Mouse (Mus musculus): Measurements from ENCODE around the gene H2al2a. TPM values are rescaled to one million over a fixed set of nuclear protein-coding genes. Genes with fewer than 3 reads are reported as not detected.
"Not testable (repeated sequence)": the region's sequence is repeated elsewhere in the genome, so short reads cannot be mapped to it uniquely, and the experiment has no call there.

The H2al2a gene
- polyA plus RNA-seq, 1 experiment from 2014 or later: not detected

DNA sequence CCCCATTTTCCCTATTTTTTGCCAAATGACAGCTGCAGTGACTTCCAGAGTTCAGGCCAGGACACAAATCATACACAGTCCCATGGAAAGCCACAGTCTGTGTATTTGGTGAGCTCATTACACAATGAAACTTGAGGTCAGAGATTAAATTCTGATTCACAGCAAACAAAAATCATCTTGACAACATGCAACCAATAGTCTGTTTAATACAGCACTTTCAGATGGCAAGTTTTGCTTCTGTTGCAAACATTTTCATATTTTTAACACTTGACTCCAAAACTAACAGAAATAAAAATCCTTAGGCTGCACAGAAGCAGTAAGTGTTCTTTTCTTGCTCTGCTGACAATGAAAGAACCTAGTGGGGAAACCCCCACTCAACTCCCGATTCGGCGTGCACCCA lies 12.0 kb downstream of the H2al2a start:
- H3K4me1 ChIP-seq: peaks cover 3% of the 10 kb centered on the region; the same call in 1 of the 2 replicates
- no peak for DNase-seq (ENCODE audit: low spot score)
- 96% methylated on average over 3 of the region's 3 CpGs for WGBS
- H3K36me3 ChIP-seq: no peaks in the 10 kb centered on the region
- peaks cover 3% of the 10 kb centered on the region; the same call in 1 of the 2 replicates for H3K9me3 ChIP-seq (replicated peaks)
- no peak overlapping the region for H3K27ac ChIP-seq (replicated peaks)
- H3K4me3 ChIP-seq: no peak overlapping the region
- H3K27me3 ChIP-seq (ENCODE audit: low read depth, poor library complexity, severe bottlenecking): no peaks in the 10 kb centered on the region

DNA sequence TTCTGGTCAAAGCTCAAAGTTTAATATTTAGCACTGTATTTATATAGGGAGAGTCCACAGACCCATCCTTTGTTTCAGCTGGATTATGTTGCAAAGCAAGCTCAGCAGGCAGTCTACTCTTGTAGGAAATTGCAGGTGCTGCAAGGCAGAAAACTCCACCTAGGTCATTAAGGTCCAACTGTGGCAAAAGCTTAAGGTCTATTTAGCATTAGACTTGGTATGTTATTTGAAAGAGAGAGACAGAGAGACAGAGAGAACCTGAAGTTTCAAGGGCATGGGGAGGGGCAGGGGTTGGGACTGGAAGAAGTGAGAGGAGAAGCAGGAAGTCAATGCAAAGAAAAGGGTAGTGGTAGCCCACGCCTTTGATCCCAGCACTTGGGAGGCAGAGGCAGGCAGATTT lies 14.0 kb downstream of the H2al2a start:
- 94% methylated on average over 1 of the region's 1 CpGs for WGBS
- Histone ChIP-seq H3K36me3 (no peaks in the 10 kb centered on the region), H3K4me1 (no peaks in the 10 kb centered on the region), H3K27me3 (ENCODE audit: low read depth, poor library complexity, severe bottlenecking) (no peaks in the 10 kb centered on the region), H3K27ac (replicated peaks) (no peak overlapping the region), H3K4me3 (no peak overlapping the region), H3K9me3 (replicated peaks) (peaks cover 3% of the 10 kb centered on the region; the same call in 1 of the 2 replicates)
- no peak for DNase-seq (ENCODE audit: low spot score)

DNA sequence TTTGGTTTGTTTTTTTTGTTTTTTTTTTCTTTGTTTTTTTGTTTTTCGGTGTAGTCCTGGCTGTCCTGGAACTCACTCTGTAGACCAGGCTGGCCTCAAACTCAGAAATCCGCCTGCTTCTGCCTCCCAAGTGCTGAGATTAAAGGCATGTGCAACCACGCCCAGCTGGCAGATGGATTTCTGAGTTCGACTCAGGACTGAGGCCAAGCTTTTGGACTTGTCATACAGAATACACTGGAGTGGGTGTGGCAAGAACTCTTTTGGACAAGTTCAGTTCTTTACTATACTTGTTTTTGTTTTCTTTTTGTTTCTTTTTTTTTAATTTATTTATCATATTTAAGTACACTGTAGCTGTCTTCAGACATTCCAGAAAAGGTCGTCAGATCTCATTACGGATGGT lies 18.1 kb downstream of the H2al2a start:
- no peaks in the 10 kb centered on the region for H3K36me3 ChIP-seq
- DNase-seq (ENCODE audit: low spot score): no peak
- H3K27ac ChIP-seq (replicated peaks): no peak overlapping the region
- WGBS: 90% methylated on average over 6 of the region's 6 CpGs
- peaks cover 12% of the 10 kb centered on the region for H3K4me1 ChIP-seq
- H3K9me3 ChIP-seq (replicated peaks): no peaks in the 10 kb centered on the region
- H3K27me3 ChIP-seq (ENCODE audit: low read depth, poor library complexity, severe bottlenecking): no peaks in the 10 kb centered on the region
- H3K4me3 ChIP-seq: no peak overlapping the region

DNA sequence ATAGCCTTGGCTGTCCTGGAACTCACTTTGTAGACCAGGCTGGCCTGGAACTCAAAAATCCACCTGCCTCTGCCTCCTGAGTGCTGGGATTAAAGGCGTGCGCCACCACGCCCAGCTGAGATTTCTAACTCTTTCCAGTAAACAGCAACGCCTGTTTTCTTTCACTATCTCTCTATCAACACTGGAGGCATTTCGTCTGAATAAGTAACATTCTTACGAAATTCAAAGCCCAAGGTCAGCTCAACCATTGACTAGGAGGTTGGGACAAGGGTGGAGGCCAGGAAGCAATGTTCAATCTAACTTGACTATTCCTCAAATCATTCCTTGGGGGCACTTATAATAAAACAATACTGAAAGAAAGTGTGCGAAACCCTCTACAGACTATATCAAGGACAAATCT lies 18.5 kb downstream of the H2al2a start:
- H3K4me3 ChIP-seq; H3K36me3 ChIP-seq; H3K9me3 ChIP-seq (replicated peaks); H3K27ac ChIP-seq (replicated peaks); H3K27me3 ChIP-seq (ENCODE audit: low read depth, poor library complexity, severe bottlenecking); DNase-seq (ENCODE audit: low spot score): not testable (repeated sequence)
- 94% methylated on average over 7 of the region's 7 CpGs for WGBS
- H3K4me1 ChIP-seq: peaks cover 15% of the 10 kb centered on the region

DNA sequence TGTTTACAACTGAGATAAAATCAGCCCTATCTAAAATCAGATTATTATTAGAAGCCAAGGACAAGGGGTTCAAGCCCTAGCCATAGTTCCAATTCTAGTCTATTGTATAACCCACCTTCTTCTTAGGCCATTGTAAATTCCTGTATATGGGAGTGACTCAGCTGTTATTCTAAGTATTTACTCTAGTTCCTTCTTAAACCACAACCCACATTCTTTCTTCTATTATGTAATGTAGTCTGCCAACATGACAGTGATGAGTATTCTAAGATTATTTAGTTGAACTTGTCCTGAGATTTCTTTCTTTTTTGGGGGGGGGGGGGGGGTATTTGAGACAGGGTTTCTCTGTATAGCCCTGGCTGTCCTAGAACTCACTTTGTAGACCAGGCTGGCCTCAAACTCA lies 19.1 kb downstream of the H2al2a start:
- H3K9me3 ChIP-seq (replicated peaks); DNase-seq (ENCODE audit: low spot score); H3K27ac ChIP-seq (replicated peaks); H3K36me3 ChIP-seq; H3K27me3 ChIP-seq (ENCODE audit: low read depth, poor library complexity, severe bottlenecking); H3K4me3 ChIP-seq: not testable (repeated sequence)
- H3K4me1 ChIP-seq: peaks cover 15% of the 10 kb centered on the region

DNA sequence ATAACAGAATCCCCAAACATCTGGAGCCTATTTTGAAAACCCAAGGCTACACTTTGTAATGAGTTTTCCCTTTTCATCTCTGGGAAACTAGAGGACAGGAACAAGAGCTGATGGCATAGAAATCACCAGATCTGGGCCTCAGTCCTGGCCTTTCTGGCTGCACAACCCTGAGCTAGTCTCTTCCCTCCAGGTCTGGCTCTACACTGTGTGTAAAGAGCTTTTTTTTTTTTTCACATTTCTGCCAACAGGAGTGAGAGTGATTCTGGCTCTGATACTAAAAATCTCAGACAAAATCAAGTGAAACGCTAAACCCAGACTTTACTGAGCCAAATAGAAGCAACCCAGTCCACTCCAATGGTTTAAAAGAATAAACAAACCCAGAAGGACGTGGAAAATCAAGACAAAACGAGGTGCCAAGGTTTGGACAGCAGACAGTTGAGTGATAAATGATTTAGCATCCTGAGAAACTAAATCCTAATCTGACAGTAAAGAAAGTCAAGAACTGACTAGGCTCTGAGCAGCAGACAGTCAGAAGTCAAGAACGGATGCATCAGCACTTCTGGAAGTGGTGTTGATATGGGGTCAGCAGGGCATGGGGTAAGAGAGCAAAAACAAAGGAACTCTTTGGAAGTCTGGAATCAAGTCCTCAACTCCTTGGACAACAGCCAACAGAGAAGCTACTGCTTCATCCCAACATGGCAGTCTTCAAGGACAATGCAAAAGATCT lies 21.0 kb downstream of the H2al2a start:
- Histone ChIP-seq H3K4me1 (peaks cover 28% of the 10 kb centered on the region), H3K36me3 (no peaks in the 10 kb centered on the region), H3K4me3 (no peak overlapping the region), H3K9me3 (replicated peaks) (no peaks in the 10 kb centered on the region), H3K27me3 (ENCODE audit: low read depth, poor library complexity, severe bottlenecking) (no peaks in the 10 kb centered on the region), H3K27ac (replicated peaks) (no peak overlapping the region)
- DNase-seq (ENCODE audit: low spot score): no peak
- 74% methylated on average over 4 of the region's 4 CpGs for WGBS

DNA sequence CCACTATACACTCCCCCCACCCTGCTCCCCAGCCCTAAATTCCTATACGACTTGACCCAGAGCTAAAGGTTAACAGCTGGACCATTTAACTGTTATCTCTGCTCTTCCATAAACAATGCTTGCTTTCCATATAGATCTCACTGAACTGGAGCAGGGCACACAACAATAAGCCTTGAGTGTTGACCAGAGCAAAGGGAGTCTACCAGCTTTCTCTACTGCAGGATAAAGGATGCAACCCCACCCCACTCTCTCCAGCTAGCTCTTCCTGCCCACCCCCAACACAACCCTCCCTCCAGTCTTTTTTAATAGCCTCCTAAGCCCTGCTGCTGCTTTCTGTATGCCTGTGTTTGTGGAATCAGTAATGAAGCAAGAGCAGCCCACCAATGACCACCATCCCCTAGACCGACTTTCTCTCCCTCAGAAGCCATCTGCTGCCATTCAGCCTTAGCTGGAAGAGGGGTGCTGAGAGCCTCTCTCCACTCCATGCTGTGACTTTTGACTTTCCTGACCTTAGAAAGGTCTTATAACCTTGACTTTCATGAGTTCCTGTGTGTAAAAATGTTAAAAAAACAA lies 22.8 kb downstream of the H2al2a start:
- no peaks in the 10 kb centered on the region for H3K36me3 ChIP-seq
- WGBS: 43% methylated on average over 2 of the region's 2 CpGs
- H3K4me3 ChIP-seq: no peak overlapping the region
- no peak for DNase-seq (ENCODE audit: low spot score)
- H3K4me1 ChIP-seq: peaks cover 45% of the 10 kb centered on the region
- peak overlapping the region; percentile 42; the same call in 1 of the 2 replicates for H3K27ac ChIP-seq (replicated peaks)
- no peaks in the 10 kb centered on the region for H3K9me3 ChIP-seq (replicated peaks)
- H3K27me3 ChIP-seq (ENCODE audit: low read depth, poor library complexity, severe bottlenecking): no peaks in the 10 kb centered on the region

DNA sequence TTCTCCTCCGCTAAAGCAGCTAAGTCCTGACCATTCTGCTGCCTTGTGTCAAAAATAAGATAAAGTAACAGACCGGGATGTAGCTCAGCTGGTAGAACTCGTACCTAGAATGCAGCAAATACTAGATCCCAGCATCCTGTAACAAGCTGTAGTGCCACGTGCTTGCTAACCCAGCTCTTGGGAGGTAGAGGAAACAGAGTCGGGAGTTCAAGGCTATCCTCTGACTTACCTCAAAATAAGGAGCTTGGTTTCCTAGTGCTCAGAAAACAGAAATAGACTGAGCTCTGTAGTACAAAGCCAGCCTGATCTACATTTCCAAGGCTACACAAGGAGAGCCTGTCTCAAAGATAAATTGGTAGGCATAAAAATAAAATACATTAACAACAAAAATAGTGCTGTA lies 23.5 kb downstream of the H2al2a start:
- 88% methylated on average over 5 of the region's 5 CpGs for WGBS

DNA sequence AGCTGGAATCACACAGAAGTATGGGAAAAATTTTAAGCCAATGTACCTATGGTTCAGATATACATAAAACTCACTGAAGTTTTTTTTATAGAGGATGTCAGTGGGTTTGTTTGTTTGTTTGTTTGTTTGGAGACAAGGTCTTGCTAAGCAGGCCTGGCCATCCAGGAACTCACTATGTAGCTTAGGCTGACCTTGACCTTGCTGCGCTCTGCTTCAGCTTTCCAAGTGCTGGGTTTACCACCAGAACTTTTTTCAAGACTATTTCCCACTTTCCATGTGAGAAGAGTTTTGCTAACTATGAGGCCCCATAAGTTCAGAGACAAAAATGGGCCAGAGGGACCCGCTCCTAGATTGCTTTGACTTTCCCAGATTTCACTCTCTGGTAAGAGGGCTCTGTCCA lies 23.9 kb downstream of the H2al2a start:
- Histone ChIP-seq H3K36me3 (no peaks in the 10 kb centered on the region), H3K27ac (replicated peaks) (no peak overlapping the region), H3K9me3 (replicated peaks) (no peaks in the 10 kb centered on the region), H3K27me3 (ENCODE audit: low read depth, poor library complexity, severe bottlenecking) (no peaks in the 10 kb centered on the region), H3K4me1 (peaks cover 48% of the 10 kb centered on the region), H3K4me3 (no peak overlapping the region)
- 90% methylated on average over 2 of the region's 2 CpGs for WGBS
- no peak for DNase-seq (ENCODE audit: low spot score)

More for the DNA sequence above, 23.5 kb downstream of the H2al2a start:
- H3K4me1 ChIP-seq: peaks cover 48% of the 10 kb centered on the region
- no peaks in the 10 kb centered on the region for H3K9me3 ChIP-seq (replicated peaks)
- H3K27ac ChIP-seq (replicated peaks): no peak overlapping the region
- H3K4me3 ChIP-seq: no peak overlapping the region
- no peaks in the 10 kb centered on the region for H3K36me3 ChIP-seq
- no peaks in the 10 kb centered on the region for H3K27me3 ChIP-seq (ENCODE audit: low read depth, poor library complexity, severe bottlenecking)
- DNase-seq (ENCODE audit: low spot score): no peak

DNA sequence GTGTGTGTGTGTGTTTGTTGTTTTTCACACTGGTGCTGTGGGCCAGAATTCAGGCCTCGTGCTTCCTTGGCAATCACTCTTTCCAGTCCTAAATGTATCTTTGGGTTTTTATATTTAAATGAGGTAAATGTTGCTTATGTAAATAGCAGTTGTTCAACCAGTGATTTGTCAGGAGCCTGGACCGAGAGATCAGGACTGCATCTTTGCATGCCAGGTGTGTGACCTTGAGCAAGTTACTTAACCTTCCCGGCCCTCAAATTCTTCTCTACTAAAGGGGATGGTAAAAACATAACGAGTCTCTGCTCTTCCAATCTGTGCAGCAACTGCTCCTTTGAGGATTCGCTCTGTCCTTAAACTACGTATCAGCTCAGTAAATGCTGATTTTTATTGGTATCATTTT lies 25.4 kb downstream of the H2al2a start:
- no peaks in the 10 kb centered on the region for H3K9me3 ChIP-seq (replicated peaks)
- H3K27me3 ChIP-seq (ENCODE audit: low read depth, poor library complexity, severe bottlenecking): no peaks in the 10 kb centered on the region
- H3K36me3 ChIP-seq: no peaks in the 10 kb centered on the region
- no peak overlapping the region for H3K4me3 ChIP-seq
- DNase-seq (ENCODE audit: low spot score): no peak
- peaks cover 48% of the 10 kb centered on the region for H3K4me1 ChIP-seq
- peak overlapping the region; percentile 81 for H3K27ac ChIP-seq (replicated peaks)
- 73% methylated on average over 6 of the region's 6 CpGs for WGBS

DNA sequence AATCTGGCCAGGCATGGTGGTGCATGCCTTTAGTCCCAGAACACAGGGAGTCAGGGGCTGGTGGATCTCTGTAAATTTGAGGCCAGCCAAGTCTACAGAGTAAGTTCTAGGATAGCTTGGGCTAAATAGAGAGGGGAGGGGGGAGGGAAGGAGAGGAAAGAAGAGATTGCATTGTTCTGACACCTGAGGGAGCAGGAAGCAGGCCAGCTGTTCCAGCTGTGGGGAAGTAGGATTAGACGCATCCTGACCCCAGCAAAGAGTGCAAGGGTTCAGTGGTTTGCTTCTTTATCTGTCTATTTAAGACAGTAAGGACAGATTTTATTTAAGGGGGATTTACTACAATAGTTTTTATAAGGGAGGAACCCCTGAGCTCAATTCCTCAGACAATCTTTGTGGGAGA lies 26.1 kb downstream of the H2al2a start:
- no peaks in the 10 kb centered on the region for H3K27me3 ChIP-seq (ENCODE audit: low read depth, poor library complexity, severe bottlenecking)
- WGBS: 8% methylated on average over 1 of the region's 1 CpGs
- H3K27ac ChIP-seq (replicated peaks): peak overlapping the region; percentile 81
- H3K9me3 ChIP-seq (replicated peaks): no peaks in the 10 kb centered on the region
- no peak overlapping the region for H3K4me3 ChIP-seq
- H3K36me3 ChIP-seq: no peaks in the 10 kb centered on the region
- peaks cover 48% of the 10 kb centered on the region for H3K4me1 ChIP-seq
- DNase-seq (ENCODE audit: low spot score): no peak

DNA sequence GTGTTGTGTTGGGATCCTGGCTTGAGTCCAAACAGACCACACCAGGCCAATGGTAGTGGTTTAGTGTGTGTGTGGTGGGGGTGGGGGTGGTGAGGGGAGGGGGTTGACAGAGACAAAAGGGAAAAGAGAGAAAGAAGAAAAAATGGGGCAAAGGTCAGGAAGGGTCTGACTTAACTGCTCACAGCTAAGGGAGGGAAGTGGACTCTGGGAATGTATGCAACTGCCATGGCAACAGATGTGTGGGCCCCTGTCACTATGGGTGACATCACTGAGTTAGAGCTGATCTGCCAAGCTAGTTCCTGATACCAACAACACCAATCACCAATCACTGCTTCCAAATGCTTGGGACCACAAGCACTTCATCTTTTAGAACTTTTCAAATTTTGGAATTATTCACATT lies 26.6 kb downstream of the H2al2a start:
- Histone ChIP-seq H3K36me3 (no peaks in the 10 kb centered on the region), H3K27ac (replicated peaks) (peak overlapping the region; percentile 81; the same call in 1 of the 2 replicates), H3K4me1 (peaks cover 48% of the 10 kb centered on the region), H3K27me3 (ENCODE audit: low read depth, poor library complexity, severe bottlenecking) (no peaks in the 10 kb centered on the region), H3K4me3 (no peak overlapping the region), H3K9me3 (replicated peaks) (no peaks in the 10 kb centered on the region)
- peak; percentile 64 for DNase-seq (ENCODE audit: low spot score)

DNA sequence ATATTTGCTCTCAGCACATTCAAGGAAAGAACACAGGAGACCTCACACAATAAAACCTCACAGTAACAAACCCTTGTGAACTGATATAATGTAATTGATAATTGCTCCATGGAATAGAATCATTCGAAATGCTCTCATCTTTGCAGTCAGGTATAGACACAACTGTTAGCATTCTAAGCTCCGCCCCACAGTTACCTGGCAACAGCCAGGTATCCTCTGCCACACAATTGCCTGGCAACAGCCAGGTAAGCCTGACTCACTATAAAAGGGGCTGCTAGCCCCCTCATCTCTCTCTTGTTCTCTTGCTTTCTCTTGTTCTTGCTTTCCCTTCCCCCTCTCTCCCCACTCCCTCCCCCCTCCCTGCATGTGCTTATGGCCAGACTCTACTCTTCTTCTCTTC lies 28.2 kb downstream of the H2al2a start:
- no peaks in the 10 kb centered on the region for H3K36me3 ChIP-seq
- H3K27me3 ChIP-seq (ENCODE audit: low read depth, poor library complexity, severe bottlenecking): no peaks in the 10 kb centered on the region
- no peaks in the 10 kb centered on the region for H3K9me3 ChIP-seq (replicated peaks)
- no peak for DNase-seq (ENCODE audit: low spot score)
- 91% methylated on average over 2 of the region's 2 CpGs for WGBS
- H3K4me3 ChIP-seq: no peak overlapping the region
- peaks cover 35% of the 10 kb centered on the region for H3K4me1 ChIP-seq
- H3K27ac ChIP-seq (replicated peaks): no peak overlapping the region
